Mouse (Mus musculus): ENCODE measurements around the gene Ern1. TPM values are rescaled to one million over a fixed set of nuclear protein-coding genes. Genes with fewer than 3 reads are reported as not detected.
"Not testable (repeated sequence)": the region's sequence is repeated elsewhere in the genome, so short reads cannot be mapped to it uniquely, and the experiment has no call there.

The Ern1 gene
- total RNA-seq, 2 experiments from 2014 or later = 11.2 to 11.8 TPM

- Histone ChIP-seq H3K27ac (no peak overlapping the region), H3K4me3 (no peak overlapping the region)
- no peak for TF ChIP-seq CTCF (conservative IDR thresholded peaks at IDR 0.05)
- DNase-seq (ENCODE audit: low spot score in 2 of 2) = no peak
These were observed 77.1 kb downstream of the Ern1 start for GRCm38 (mm10) chr11:106410507-106410906.

- Histone ChIP-seq H3K4me3 (no peak overlapping the region), H3K27ac (no peak overlapping the region)
- TF ChIP-seq CTCF (conservative IDR thresholded peaks at IDR 0.05) = no peak
- no peak for DNase-seq (ENCODE audit: low spot score in 2 of 2)
These were observed 77.6 kb downstream of the Ern1 start for GRCm38 (mm10) chr11:106410011-106410410.

GRCm38 (mm10) chr11:106398481-106398880 is 89.2 kb downstream of the Ern1 start:
- no peak for TF ChIP-seq CTCF (conservative IDR thresholded peaks at IDR 0.05)
- Histone ChIP-seq H3K27ac (no peak overlapping the region), H3K4me3 (no peak overlapping the region)
- DNase-seq (ENCODE audit: low spot score in 2 of 2) = no peak

GRCm38 (mm10) chr11:106397656-106398055 is 90.0 kb downstream of the Ern1 start:
- TF ChIP-seq CTCF (conservative IDR thresholded peaks at IDR 0.05) = peak; percentile 64
- H3K4me3 ChIP-seq = no peak overlapping the region
- H3K27ac ChIP-seq = no peak overlapping the region
- no peak for DNase-seq (ENCODE audit: low spot score in 2 of 2)

- DNase-seq (ENCODE audit: low spot score in 2 of 2); H3K4me3 ChIP-seq; H3K27ac ChIP-seq: not testable (repeated sequence)
These were observed 93.6 kb downstream of the Ern1 start for GRCm38 (mm10) chr11:106394055-106394454.

DNA sequence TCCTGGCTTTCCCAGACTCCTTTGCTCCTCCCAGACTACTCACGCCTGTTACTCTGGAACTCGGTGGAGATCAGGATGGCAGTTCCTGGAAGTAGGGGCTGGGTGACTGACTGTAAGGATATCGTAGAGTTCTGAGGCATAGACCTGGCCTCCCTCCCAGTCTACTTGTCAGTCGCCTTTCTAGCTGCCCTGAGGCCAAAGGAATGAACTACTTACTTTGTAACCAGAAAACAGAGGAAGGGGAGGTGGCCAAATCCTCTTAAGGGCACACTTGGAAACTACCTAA is 94.4 kb downstream of the Ern1 start:
- no peak for DNase-seq (ENCODE audit: low spot score in 2 of 2)
- TF ChIP-seq CTCF (conservative IDR thresholded peaks at IDR 0.05) = no peak
- Histone ChIP-seq H3K27ac (no peak overlapping the region), H3K4me3 (no peak overlapping the region)

DNA sequence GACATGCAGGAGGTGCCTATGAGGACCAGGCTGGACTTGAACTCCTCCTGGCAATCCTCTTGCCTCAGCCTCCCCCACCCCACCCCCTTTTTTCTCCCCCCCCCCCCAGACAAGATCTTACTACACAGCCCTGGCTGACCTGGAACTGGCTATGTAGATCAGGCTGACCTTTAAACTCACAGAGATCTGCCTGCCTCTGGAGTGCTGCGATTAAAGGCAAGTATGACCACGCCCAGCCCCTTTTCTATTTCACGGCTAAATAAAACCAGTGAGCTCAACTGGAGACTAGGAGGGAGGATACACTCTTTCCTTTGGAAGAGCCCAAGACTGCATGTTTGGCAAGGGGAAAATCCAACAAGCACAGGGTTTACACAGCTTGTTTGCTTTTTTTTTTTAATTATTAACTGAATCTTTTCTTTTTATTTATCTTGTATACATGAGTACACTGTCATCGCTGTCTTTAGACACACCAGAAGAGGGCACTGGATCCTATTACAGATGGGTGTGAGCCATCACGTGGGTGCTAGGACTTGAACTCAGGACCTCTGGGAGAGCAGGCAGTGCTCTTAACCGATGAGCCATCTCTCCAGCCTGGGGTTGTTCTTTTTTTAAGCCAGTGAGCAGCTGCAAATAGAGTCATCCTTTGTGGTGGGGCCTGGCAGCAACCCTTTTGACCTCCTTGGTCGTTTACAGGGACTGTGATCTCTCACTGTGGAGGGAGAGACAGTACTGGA is 94.9 kb downstream of the Ern1 start:
- DNase-seq (ENCODE audit: low spot score in 2 of 2) = no peak
- Histone ChIP-seq H3K27ac (no peak overlapping the region), H3K4me3 (no peak overlapping the region)
- TF ChIP-seq CTCF (conservative IDR thresholded peaks at IDR 0.05) = no peak

DNA sequence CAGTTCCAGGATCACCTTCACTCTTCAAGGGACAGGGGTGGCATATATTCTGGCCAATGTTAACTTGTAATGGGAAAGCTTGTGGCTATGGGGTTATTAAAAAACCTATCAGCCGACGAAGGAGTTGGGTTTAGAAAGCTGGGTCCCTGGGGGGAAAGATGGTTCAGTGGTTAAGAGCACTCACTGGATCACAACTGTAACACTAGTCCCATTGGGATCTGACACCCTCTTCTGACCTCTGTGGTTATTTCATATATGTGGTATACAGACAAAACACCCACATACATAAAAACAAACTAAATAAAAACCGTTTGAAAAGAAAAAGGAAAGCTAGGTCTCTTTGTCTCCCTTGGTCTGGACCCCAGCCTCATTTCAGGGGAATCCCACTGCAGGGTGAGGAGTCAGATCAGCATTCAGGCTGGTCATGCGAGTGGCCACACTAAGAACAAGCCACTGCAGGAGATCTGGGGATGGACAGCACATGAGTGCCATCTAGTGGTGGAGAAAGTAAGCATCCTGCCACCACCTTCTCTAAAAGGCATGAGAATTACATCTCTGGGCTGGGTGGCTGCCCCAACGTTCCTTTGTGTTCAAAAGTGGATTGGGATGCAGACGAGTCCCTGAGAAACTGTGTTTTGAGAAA is 96.0 kb downstream of the Ern1 start:
- Histone ChIP-seq H3K27ac (no peak overlapping the region), H3K4me3 (no peak overlapping the region)
- peak; percentile 97 for TF ChIP-seq CTCF (conservative IDR thresholded peaks at IDR 0.05)
- peak; percentile 65 to 71 for DNase-seq (ENCODE audit: low spot score in 2 of 2)

DNA sequence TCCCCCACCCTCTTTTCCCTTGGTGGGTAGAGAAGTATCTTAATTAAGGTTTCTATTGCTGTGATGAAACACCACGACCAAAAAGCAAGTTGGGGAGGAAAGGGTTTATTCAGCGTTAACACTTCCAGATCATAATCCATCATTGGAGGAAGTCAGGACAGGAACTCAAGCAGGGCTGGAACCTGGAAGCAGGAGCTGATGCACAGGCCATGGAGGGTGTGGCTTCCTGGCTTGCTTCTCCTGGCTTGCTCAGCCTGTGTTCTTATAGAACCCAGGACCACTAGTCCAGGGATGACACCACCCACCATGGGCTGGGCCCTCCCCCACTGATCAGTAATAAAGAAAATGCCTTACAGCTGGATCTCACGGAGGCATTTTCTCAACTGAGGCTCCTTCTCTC is 96.9 kb downstream of the Ern1 start:
- no peak overlapping the region for H3K4me3 ChIP-seq
- TF ChIP-seq CTCF (conservative IDR thresholded peaks at IDR 0.05) = no peak
- H3K27ac ChIP-seq = no peak overlapping the region
- DNase-seq (ENCODE audit: low spot score in 2 of 2) = no peak

- no peak overlapping the region for H3K27ac ChIP-seq
- H3K4me3 ChIP-seq = no peak overlapping the region
- DNase-seq (ENCODE audit: low spot score in 2 of 2) = no peak
- TF ChIP-seq CTCF (conservative IDR thresholded peaks at IDR 0.05) = no peak
These were observed 98.0 kb downstream of the Ern1 start for GRCm38 (mm10) chr11:106389611-106390010.

- no peak within 1 kb of the TSS for H3K4me3 ChIP-seq
- DNase-seq (ENCODE audit: low spot score in 2 of 2) = no peak
- no peak for TF ChIP-seq CTCF (conservative IDR thresholded peaks at IDR 0.05)
These were observed 99.8 kb downstream of the Ern1 start, which contains the start of gene Icam2 for GRCm38 (mm10) chr11:106387791-106388216. Gene Icam2, minus strand, starts transcription at chr11:106388075.

GRCm38 (mm10) chr11:106387020-106387419 is 100.6 kb downstream of the Ern1 start:
- no peak overlapping the region for H3K4me3 ChIP-seq
- TF ChIP-seq CTCF (conservative IDR thresholded peaks at IDR 0.05) = no peak
- H3K27ac ChIP-seq = no peak overlapping the region
- no peak for DNase-seq (ENCODE audit: low spot score in 2 of 2)

More at GRCm38 (mm10) chr11:106387791-106388216, 99.8 kb downstream of the Ern1 start, which contains the start of gene Icam2:
- no peak within 1 kb of the TSS for H3K27ac ChIP-seq

GRCm38 (mm10) chr11:106386409-106386808 is 101.2 kb downstream of the Ern1 start:
- DNase-seq (ENCODE audit: low spot score in 2 of 2) = no peak
- no peak for TF ChIP-seq CTCF (conservative IDR thresholded peaks at IDR 0.05)
- Histone ChIP-seq H3K27ac (no peak overlapping the region), H3K4me3 (no peak overlapping the region)

Data from layer of hippocampus, adult 2 months (tissue).